Mouse (Mus musculus): ENCODE results near the gene Klhdc8a. TPM values are rescaled to one million over a fixed set of nuclear protein-coding genes. Genes with fewer than 3 reads are reported as not detected.
"Not testable (repeated sequence)": the region's sequence is repeated elsewhere in the genome, so short reads cannot be mapped to it uniquely, and the experiment has no call there.

Gene Klhdc8a
- polyA plus RNA-seq, 1 experiment: 1.5 TPM

GRCm38 (mm10) chr1:132343191-132343590 is 44.8 kb downstream of the Klhdc8a start:
- WGBS: 84% methylated on average over 2 of the region's 2 CpGs
- TF ChIP-seq POLR2A (IDR thresholded peaks at IDR 0.05; ENCODE audit: low read depth, low read length): no peak
- TF ChIP-seq CTCF (IDR thresholded peaks at IDR 0.05; ENCODE audit: extremely low read depth, insufficient read length, insufficient replicate concordance, low read depth, low read length): no peak
- Histone ChIP-seq H3K36me3 (ENCODE audit: control insufficient read depth, insufficient read depth, low read length) (no peaks in the 10 kb centered on the region), H3K4me1 (ENCODE audit: control insufficient read depth, insufficient read depth, insufficient read length, low read length) (peaks cover 25% of the 10 kb centered on the region), H3K27ac (ENCODE audit: insufficient read depth, low read depth, low read length) (0 out of 2 replicates have a peak overlapping the region, but pooled peaks have one; percentile 9), H3K27me3 (ENCODE audit: control insufficient read depth, insufficient read depth, low read length) (no peaks in the 10 kb centered on the region), H3K4me3 (ENCODE audit: low read depth, low read length) (no peak overlapping the region)

- no peaks in the 10 kb centered on the region for H3K27me3 ChIP-seq (ENCODE audit: control insufficient read depth, insufficient read depth, low read length)
- H3K36me3 ChIP-seq (ENCODE audit: control insufficient read depth, insufficient read depth, low read length): no peaks in the 10 kb centered on the region
- WGBS: 93% methylated on average over 1 of the region's 1 CpGs
- H3K27ac ChIP-seq (ENCODE audit: insufficient read depth, low read depth, low read length): no peak overlapping the region
- peaks cover 20% of the 10 kb centered on the region for H3K4me1 ChIP-seq (ENCODE audit: control insufficient read depth, insufficient read depth, insufficient read length, low read length)
- no peak overlapping the region for H3K4me3 ChIP-seq (ENCODE audit: low read depth, low read length)
- TF ChIP-seq CTCF (IDR thresholded peaks at IDR 0.05; ENCODE audit: extremely low read depth, insufficient read length, insufficient replicate concordance, low read depth, low read length) (no peak), POLR2A (IDR thresholded peaks at IDR 0.05; ENCODE audit: low read depth, low read length) (no peak)
These were observed 45.2 kb downstream of the Klhdc8a start for GRCm38 (mm10) chr1:132343656-132344055.

GRCm38 (mm10) chr1:132345514-132345913 is 47.1 kb downstream of the Klhdc8a start:
- Histone ChIP-seq H3K27ac (ENCODE audit: insufficient read depth, low read depth, low read length) (no peak overlapping the region), H3K36me3 (ENCODE audit: control insufficient read depth, insufficient read depth, low read length) (no peaks in the 10 kb centered on the region), H3K4me3 (ENCODE audit: low read depth, low read length) (no peak overlapping the region), H3K4me1 (ENCODE audit: control insufficient read depth, insufficient read depth, insufficient read length, low read length) (peaks cover 17% of the 10 kb centered on the region), H3K27me3 (ENCODE audit: control insufficient read depth, insufficient read depth, low read length) (no peaks in the 10 kb centered on the region)
- 88% methylated on average over 4 of the region's 4 CpGs for WGBS
- TF ChIP-seq POLR2A (IDR thresholded peaks at IDR 0.05; ENCODE audit: low read depth, low read length): no peak
- TF ChIP-seq CTCF (IDR thresholded peaks at IDR 0.05; ENCODE audit: extremely low read depth, insufficient read length, insufficient replicate concordance, low read depth, low read length): no peak

- Histone ChIP-seq H3K27me3 (ENCODE audit: control insufficient read depth, insufficient read depth, low read length) (no peaks in the 10 kb centered on the region), H3K4me1 (ENCODE audit: control insufficient read depth, insufficient read depth, insufficient read length, low read length) (peaks cover 17% of the 10 kb centered on the region), H3K36me3 (ENCODE audit: control insufficient read depth, insufficient read depth, low read length) (no peaks in the 10 kb centered on the region), H3K27ac (ENCODE audit: insufficient read depth, low read depth, low read length) (no peak overlapping the region), H3K4me3 (ENCODE audit: low read depth, low read length) (no peak overlapping the region)
- WGBS: 82% methylated on average over 12 of the region's 12 CpGs
- no peak for TF ChIP-seq CTCF (IDR thresholded peaks at IDR 0.05; ENCODE audit: extremely low read depth, insufficient read length, insufficient replicate concordance, low read depth, low read length)
- TF ChIP-seq POLR2A (IDR thresholded peaks at IDR 0.05; ENCODE audit: low read depth, low read length): no peak
These were observed 47.9 kb downstream of the Klhdc8a start for GRCm38 (mm10) chr1:132346134-132346851.

GRCm38 (mm10) chr1:132346951-132347350 is 48.5 kb downstream of the Klhdc8a start:
- Histone ChIP-seq H3K4me3 (ENCODE audit: low read depth, low read length) (no peak overlapping the region), H3K4me1 (ENCODE audit: control insufficient read depth, insufficient read depth, insufficient read length, low read length) (peaks cover 13% of the 10 kb centered on the region), H3K27ac (ENCODE audit: insufficient read depth, low read depth, low read length) (no peak overlapping the region), H3K27me3 (ENCODE audit: control insufficient read depth, insufficient read depth, low read length) (no peaks in the 10 kb centered on the region), H3K36me3 (ENCODE audit: control insufficient read depth, insufficient read depth, low read length) (no peaks in the 10 kb centered on the region)
- TF ChIP-seq POLR2A (IDR thresholded peaks at IDR 0.05; ENCODE audit: low read depth, low read length): no peak

GRCm38 (mm10) chr1:132348401-132348800 is 50.0 kb downstream of the Klhdc8a start:
- H3K36me3 ChIP-seq (ENCODE audit: control insufficient read depth, insufficient read depth, low read length): no peaks in the 10 kb centered on the region
- no peak overlapping the region for H3K4me3 ChIP-seq (ENCODE audit: low read depth, low read length)
- no peak for TF ChIP-seq CTCF (IDR thresholded peaks at IDR 0.05; ENCODE audit: extremely low read depth, insufficient read length, insufficient replicate concordance, low read depth, low read length)
- TF ChIP-seq POLR2A (IDR thresholded peaks at IDR 0.05; ENCODE audit: low read depth, low read length): no peak
- no peaks in the 10 kb centered on the region for H3K27me3 ChIP-seq (ENCODE audit: control insufficient read depth, insufficient read depth, low read length)
- H3K4me1 ChIP-seq (ENCODE audit: control insufficient read depth, insufficient read depth, insufficient read length, low read length): 0 out of 2 replicates have a peak, but pooled peaks cover 3% of the 10 kb centered on the region
- 86% methylated on average over 5 of the region's 5 CpGs for WGBS
- H3K27ac ChIP-seq (ENCODE audit: insufficient read depth, low read depth, low read length): no peak overlapping the region

GRCm38 (mm10) chr1:132349049-132349448 is 50.6 kb downstream of the Klhdc8a start:
- not testable (repeated sequence) for H3K4me3 ChIP-seq (ENCODE audit: low read depth, low read length); H3K36me3 ChIP-seq (ENCODE audit: control insufficient read depth, insufficient read depth, low read length); H3K4me1 ChIP-seq (ENCODE audit: control insufficient read depth, insufficient read depth, insufficient read length, low read length); H3K27ac ChIP-seq (ENCODE audit: insufficient read depth, low read depth, low read length); H3K27me3 ChIP-seq (ENCODE audit: control insufficient read depth, insufficient read depth, low read length)

GRCm38 (mm10) chr1:132349601-132350000 is 51.2 kb downstream of the Klhdc8a start:
- H3K36me3 ChIP-seq (ENCODE audit: control insufficient read depth, insufficient read depth, low read length); H3K27ac ChIP-seq (ENCODE audit: insufficient read depth, low read depth, low read length); H3K4me1 ChIP-seq (ENCODE audit: control insufficient read depth, insufficient read depth, insufficient read length, low read length); H3K27me3 ChIP-seq (ENCODE audit: control insufficient read depth, insufficient read depth, low read length); H3K4me3 ChIP-seq (ENCODE audit: low read depth, low read length): not testable (repeated sequence)
- WGBS: 75% methylated on average over 3 of the region's 3 CpGs
